Mouse (Mus musculus): ENCODE measurements around the gene Mmp11.

- TF ChIP-seq CTCF (IDR thresholded peaks at IDR 0.05; ENCODE audit: low read depth) (no peak), EP300 (IDR thresholded peaks at IDR 0.05; ENCODE audit: low read depth) (no peak)
Observed at GRCm38 (mm10) chr10:75934991-75935390, 1.3 kb downstream of the Mmp11 start.

Measured in heart, postnatal 0 days (tissue).